Mouse (Mus musculus) lung, adult 2 months (tissue): ENCODE measurements around the gene Kcp. TPM values are rescaled to one million over a fixed set of nuclear protein-coding genes. Genes with fewer than 3 reads are reported as not detected.
A peak's percentile ranks its signal among the peaks of the same experiment; 100 is the strongest.

Source experiments
- DNase-seq: peaks from one replicate; pipeline ENCODE4 v3.0.0; 2022
- H3K4me1 ChIP-seq: fragments of 200-500 bp; 2 replicates; pipeline ENCODE4 v1.6.1; 2011; ENCODE audit warnings: low read length; ENCODE audit not compliant: control insufficient read depth, insufficient read depth
- H3K4me3 ChIP-seq: fragments of 200-500 bp; replicated peaks from 2 replicates; pipeline ENCODE3; 2011; ENCODE audit warnings: low read depth, mild to moderate bottlenecking, control low read depth, low read length; ENCODE audit errors: extremely low read depth
- CTCF ChIP-seq: fragments of 200-500 bp; IDR thresholded peaks from 2 replicates; pipeline ENCODE4 v1.5.1; 2011; ENCODE audit warnings: mild to moderate bottlenecking, low read length, control low read depth; ENCODE audit not compliant: insufficient read depth
- POLR2A ChIP-seq: fragments of 200-500 bp; IDR thresholded peaks from 2 replicates; pipeline ENCODE4 v1.6.1; 2011; ENCODE audit warnings: low read depth, mild to moderate bottlenecking, control low read depth, low read length, borderline replicate concordance; ENCODE audit errors: extremely low read depth
- WGBS: fragments of 180-500 bp; shearing (Covaris S2); methylation state at CpG from one replicate; pipeline ENCODE4 v1.1.7; 2018; 5-methylcytosine and 5-hydroxymethylcytosine counted together
- polyA plus RNA-seq: library from polyadenylated mRNA; depleted of rRNA; stranded (reverse); fragments of >200 nt; gene quantifications from 2 replicates; pipeline ENCODE4 v1.2.3, GENCODE M21; 2012

The Kcp gene
- polyA plus RNA-seq, 1 experiment: 12.3 TPM

DNA sequence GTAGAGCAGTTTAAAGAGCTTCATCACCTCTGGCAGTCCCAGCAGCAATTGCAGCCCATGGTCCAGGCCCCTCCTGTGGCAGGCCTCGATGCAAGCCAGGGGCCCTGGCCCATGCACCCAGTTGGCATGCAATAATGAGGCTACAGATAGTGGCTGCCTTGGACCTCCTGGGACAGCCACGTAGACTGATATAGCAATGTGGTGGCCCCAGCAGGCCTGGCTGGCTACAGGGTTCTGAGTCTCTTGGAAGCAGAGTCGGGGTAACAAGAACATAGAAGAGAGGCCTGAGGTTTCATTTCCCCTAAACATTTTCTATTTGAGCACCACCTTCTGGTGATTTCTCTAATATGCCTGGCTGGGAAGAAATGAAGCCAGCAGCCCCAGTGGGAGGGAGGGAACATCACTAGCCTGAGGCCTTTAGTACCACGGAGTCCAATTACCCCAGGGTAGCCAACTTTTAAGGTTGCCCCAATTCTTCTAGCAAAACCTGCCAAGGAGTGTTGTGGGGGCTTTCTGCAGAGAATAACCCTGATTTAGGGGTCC, 29.0 kb upstream of the Kcp start:
- 63% methylated on average over 4 of the region's 4 CpGs for WGBS
- TF ChIP-seq CTCF (no peak), POLR2A (no peak)
- no peak for DNase-seq
- H3K4me1 ChIP-seq: no peaks in the 10 kb centered on the region
- H3K4me3 ChIP-seq: no peak overlapping the region

DNA sequence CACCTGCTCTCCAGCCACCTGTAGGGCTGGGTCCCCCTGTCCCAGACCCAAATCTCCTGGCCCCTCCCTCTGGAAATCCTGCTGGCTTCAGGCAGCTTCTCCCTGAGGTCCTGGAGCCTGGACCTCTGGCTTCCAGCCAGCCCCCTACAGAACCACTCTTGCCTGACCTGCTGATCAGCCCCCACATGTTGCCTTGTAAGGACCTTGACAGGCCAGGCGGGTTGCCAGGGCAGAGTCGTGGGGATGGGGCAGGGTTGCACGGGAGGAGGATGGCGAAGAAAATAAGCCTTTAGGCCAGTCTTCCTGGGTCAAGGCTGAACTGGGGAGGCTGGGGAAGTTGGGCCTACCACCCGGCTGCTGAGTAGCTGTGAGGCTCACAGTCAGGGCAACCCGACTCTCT, 27.6 kb upstream of the Kcp start:
- no peak overlapping the region for H3K4me3 ChIP-seq
- no peak for TF ChIP-seq POLR2A
- TF ChIP-seq CTCF: no peak
- no peaks in the 10 kb centered on the region for H3K4me1 ChIP-seq
- DNase-seq: no peak
- WGBS: 72% methylated on average over 6 of the region's 6 CpGs

DNA sequence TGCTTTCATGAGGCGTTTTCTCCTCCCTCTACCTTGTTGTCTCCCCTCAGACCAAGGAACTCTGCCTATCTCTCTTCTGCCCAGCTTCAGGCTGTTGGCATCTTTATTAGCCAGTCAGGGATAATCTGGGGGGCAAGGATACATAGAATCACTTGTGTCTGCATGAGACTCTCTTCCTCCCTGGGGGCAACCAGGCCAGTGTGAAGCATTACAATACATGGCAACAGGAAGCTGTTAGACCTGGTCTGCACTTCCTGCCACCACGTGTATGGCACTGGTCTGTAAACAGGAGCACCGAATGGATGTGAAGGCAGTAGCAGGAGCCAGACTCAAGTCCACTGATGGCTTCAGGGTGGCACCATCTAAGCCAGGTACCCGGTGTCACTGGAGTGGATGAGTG, 22.3 kb upstream of the Kcp start:
- TF ChIP-seq CTCF (no peak), POLR2A (no peak)
- WGBS: 49% methylated on average over 4 of the region's 4 CpGs
- H3K4me1 ChIP-seq: peaks cover 6% of the 10 kb centered on the region; the same call in 1 of the 2 replicates
- no peak for DNase-seq
- H3K4me3 ChIP-seq: no peak overlapping the region

DNA sequence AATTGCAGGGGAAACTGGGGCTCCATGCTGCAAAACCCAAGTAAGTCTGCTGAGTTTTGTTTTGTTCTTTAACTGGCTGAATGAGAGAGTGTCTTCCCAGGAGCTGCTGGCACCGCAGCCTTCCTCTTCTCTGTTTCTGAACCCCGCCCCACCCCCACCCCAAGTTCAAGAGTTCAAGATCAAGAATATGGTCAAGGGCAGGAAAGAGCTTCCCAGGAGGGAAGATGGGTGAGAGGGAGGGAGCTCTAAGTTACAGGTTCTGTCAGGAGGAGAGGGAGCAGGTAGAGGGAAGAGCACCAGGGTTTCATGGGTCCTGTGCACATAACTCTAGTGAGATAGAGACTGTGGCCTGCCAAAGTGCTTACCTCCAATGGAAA, 21.7 kb upstream of the Kcp start:
- peaks cover 6% of the 10 kb centered on the region; the same call in 1 of the 2 replicates for H3K4me1 ChIP-seq
- no peak overlapping the region for H3K4me3 ChIP-seq
- 23% methylated on average over 2 of the region's 2 CpGs for WGBS
- TF ChIP-seq CTCF (no peak), POLR2A (no peak)
- no peak for DNase-seq

DNA sequence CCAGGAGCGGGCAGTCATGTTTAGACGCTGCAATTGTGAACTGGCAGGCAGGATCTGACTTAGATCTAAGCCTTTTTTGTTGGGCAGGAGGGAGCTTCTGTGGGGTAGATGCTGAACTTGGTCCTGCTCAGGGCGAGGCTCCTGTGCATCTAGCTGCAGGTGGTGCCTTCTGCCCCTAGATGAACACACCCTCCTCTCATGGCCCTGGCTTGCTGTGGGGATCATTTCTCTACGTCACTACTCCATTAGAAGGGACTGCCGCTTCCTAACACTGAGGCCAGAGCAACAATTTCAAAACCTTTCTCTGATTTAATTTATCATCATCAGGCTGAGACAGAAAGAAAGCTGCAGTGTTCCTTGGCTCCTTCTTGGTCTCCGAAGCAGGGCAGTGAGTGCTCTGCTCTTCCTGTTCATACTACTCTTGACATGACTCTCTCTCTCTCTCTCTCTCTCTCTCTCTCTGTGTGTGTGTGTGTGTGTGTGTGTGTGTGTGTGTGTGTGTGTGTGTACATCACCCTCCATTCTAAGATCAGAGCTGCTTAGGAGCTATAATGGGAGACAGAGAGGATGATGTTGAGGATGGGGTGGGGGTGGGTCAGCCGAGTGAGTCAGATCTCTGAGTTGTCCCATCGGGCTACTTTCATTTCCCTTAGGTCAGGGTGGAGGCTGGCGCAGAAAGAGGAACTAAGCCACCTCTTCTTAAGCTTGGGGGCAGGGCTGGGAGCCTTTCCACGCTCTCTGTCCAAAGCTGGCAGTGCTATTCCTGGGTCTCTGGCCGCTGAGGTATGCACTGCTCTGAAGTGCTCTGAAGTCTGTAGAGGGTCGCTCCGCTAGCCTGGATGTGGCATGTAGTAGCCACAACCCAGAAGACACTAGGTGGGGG, 21.1 kb upstream of the Kcp start:
- DNase-seq: no peak
- TF ChIP-seq POLR2A (no peak), CTCF (no peak)
- WGBS: 21% methylated on average over 13 of the region's 13 CpGs
- Histone ChIP-seq H3K4me1 (peaks cover 6% of the 10 kb centered on the region; the same call in 1 of the 2 replicates), H3K4me3 (peak overlapping the region; percentile 29)

DNA sequence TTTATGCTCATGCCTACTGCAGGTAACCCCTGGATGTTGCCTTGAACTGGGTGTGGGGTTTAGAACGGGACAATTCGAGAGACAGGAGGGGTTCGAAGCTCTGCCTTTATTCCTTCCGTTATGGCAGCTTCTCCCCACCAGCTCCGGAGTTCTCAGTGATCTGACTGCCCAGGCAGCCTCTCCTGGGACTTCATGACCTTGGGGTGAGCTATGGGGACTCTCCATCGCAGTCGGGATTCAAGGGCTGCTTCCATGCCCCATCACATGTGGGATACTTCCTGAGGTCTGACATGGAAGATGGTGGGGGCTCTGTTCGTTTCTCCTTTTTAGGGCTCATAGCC, 20.4 kb upstream of the Kcp start:
- WGBS: 13% methylated on average over 8 of the region's 8 CpGs
- no peak for TF ChIP-seq CTCF
- TF ChIP-seq POLR2A: no peak
- no peak for DNase-seq
- H3K4me3 ChIP-seq: peak overlapping the region; percentile 15
- peaks cover 6% of the 10 kb centered on the region; the same call in 1 of the 2 replicates for H3K4me1 ChIP-seq

DNA sequence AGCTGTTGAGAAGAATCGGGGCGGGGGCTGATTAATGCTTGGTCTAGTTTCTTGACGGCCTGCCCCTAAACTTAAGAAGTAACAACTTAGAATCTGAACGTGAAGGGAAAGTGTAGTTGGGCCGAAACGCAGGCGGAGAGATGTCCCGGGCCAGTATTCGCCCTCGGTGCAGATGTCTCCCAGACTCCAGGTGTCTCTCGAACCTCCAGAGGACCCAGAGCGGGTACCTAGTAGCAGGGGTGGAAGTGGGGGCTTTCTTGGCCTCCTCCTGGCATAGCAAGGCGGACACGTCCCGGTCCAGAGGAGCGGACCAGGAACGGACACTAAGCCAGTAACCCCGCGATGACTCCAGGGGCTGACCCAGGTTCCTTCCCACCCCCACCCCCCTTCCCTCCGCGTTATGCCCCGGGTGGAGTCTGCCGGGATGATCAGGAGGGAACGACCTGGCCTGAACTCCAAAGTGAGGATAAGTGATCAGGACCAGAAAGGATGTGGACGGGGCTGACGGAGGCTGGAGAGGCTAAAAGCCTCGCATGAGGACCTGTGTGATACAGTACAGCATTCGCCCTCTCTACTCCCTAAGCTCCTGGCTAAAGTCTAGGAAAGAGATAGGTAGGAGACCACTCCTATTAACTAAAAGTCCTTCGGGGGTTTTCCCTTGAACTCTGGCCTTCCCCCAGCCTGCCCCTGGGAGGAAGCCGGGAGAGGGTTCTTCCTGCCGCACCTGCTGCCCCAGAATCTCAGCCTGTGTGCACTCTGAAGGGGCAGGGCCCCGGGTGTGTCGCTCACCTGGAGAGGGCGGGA, 19.8 kb upstream of the Kcp start:
- WGBS: 5% methylated on average over 34 of the region's 34 CpGs
- Histone ChIP-seq H3K4me3 (peak overlapping the region; percentile 53), H3K4me1 (peaks cover 6% of the 10 kb centered on the region; the same call in 1 of the 2 replicates)
- no peak for TF ChIP-seq POLR2A
- no peak for TF ChIP-seq CTCF
- no peak for DNase-seq

DNA sequence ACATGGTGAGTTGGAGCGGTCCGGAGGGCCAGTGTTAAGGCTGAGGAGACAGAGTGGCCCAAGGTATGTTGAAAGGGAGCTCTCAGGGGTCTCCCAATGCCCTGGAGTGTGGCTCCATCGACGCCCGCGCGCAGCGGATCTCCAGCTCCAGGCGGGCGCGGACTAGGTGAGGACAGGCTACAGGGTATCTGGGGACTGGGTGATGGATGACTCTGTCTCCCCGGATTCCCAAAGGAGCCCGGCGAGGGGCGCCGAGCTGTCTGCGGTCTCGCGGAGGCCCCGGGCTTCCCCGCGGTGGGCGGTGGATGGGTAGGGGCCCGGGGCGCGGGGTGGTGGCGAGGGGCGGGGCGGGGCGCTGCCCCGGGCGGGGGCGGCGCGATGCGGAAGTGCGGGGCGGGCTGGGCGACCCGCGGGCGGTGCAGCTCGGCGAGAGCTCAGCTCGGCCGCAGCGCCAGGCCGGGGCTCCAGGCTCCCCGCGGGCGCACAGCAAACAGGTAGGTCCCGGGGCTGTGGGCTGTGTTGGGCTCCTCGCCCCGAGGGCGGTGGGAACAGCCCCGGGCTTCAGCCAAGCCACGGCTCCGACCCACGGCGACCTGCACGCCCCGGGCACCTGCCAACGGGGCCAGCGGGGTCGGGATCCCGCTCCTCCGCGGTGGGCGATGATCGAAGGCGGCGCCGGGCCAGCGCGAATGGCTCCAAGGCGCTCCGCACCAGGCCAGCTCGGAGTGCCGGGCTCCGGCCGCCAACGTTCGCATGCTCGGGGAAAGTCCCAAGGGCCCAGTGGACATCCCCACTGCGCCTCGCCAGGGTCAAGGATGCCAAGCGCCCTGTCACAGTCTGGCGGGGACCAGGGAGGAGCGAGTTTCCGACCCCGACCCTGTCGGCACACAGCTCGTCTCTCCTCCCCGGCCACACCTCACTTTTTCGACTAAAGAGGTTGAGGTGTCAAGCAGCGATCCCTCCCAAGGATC, 18.8 kb upstream of the Kcp start, which contains the start of gene Irf5:
TSS of gene Irf5 (plus strand) at position 345 of the 971 bp plus-strand sequence.
- peak; percentile 35 for DNase-seq
- Histone ChIP-seq H3K4me3 (peak within 1 kb of the TSS; percentile 53), H3K4me1 (peaks cover 6% of the 10 kb centered on the region; the same call in 1 of the 2 replicates)
- TF ChIP-seq CTCF (no peak), POLR2A (0 out of 2 replicates have a peak, but pooled peaks have one; percentile 14)
- WGBS: under 1% methylated on average over 91 of the region's 96 CpGs

DNA sequence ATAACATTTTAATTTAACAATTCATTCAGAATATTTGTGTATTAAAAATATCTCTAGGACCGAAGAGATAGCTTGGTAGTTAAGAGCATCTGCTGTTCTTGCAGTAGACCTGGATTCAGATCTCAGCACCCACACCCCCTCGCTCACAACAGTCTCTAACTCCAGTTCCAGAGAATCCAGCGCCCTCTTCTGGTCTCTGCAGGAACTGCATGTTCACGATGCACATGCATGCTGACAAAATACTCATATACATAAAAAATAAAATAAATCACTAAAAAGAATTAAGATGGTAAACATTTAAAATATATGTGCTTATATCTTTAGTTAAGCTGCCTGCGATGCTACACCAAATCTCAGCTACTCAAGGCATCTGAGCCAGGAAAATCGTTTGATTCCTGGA, 17.5 kb upstream of the Kcp start:
- WGBS: 78% methylated on average over 6 of the region's 6 CpGs
- DNase-seq: no peak
- H3K4me1 ChIP-seq: peaks cover 6% of the 10 kb centered on the region; the same call in 1 of the 2 replicates
- TF ChIP-seq POLR2A (no peak), CTCF (peak; percentile 44)
- H3K4me3 ChIP-seq: no peak overlapping the region
